Mouse (Mus musculus) stomach, postnatal 0 days (tissue): ENCODE data around the gene Gabarap.

Experiments used
- CTCF ChIP-seq: IDR thresholded peaks from 2 replicates; pipeline ENCODE4 v1.5.1; 2016; ENCODE audit warnings: antibody characterized with exemption, low read depth, mild to moderate bottlenecking, moderate library complexity
- EP300 ChIP-seq: optimal IDR thresholded peaks from 2 replicates; pipeline ENCODE3; 2016; ENCODE audit warnings: antibody characterized with exemption

DNA sequence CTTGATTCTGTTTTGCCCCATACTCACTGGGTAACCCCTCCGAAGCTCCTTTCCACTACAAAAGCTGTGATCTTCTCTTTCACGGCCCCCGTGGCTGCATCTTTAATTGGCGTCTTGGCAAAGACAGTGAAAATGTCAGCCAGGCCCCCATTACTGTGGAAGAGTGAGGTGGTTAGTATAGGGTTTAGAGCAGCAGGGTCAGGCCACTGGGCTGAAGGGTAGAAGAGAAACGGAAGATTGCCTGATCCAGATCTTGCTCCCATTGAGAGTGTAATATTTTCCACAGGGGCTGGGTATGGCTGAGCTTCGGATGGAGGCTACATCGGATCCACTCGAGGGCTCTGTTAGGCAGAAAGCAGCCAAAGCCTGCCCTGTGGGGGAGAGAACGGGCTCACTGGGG lies 22.0 kb downstream of the Gabarap start:
- no peak for TF ChIP-seq CTCF
- no peak for TF ChIP-seq EP300
